In genomic region chr10:29855749-29856313, GRCm38 (mm10) we compare ENCODE assay signal across 8 mouse cellular contexts.
"Had no signal": no experiment of that assay in that cellular context is flagged by ENCODE, and none has a peak within 500 bp of the region (broad histone marks: within the 10 kb centered on the region; RNA-seq: fewer than 3 reads in every experiment).

No protein-coding gene starts in this region.

- ATAC-seq: liver, embryonic 12.5 days; midbrain, embryonic 13.5 days had no signal

- DNase-seq: kidney, postnatal 14 days; layer of hippocampus, adult 9-11 months; layer of hippocampus, postnatal 36 days; right cerebral cortex, postnatal 14 days; thymus, adult 2 months; thymus, postnatal 36 days had no signal
